Mouse (Mus musculus) liver, postnatal 0 days (tissue): ENCODE measurements at regions not wholly inside any gene's neighbourhood (a gene's known extent, or its start where the extent isn't known, plus 50 kb on each side); places are given as distances from the start of the nearest gene placed in this dataset.

ENCODE experiments used
- CTCF ChIP-seq: sonication (generic); IDR thresholded peaks from 2 replicates; pipeline ENCODE4 v1.5.1; 2016; ENCODE audit warnings: antibody characterized with exemption, low read depth
- EP300 ChIP-seq: IDR thresholded peaks from 2 replicates; pipeline ENCODE4 v1.6.1; 2016; ENCODE audit warnings: antibody characterized with exemption, low read depth, mild to moderate bottlenecking

GRCm38 (mm10) chr14:106318767-106319166 is 212.8 kb downstream of the Trim52 start:
- TF ChIP-seq CTCF (no peak), EP300 (no peak)
